Mouse (Mus musculus) T-helper 17 cell (primary cell): ENCODE measurements around the gene Ctsj.
"Not testable (repeated sequence)": the region's sequence is repeated elsewhere in the genome, so short reads cannot be mapped to it uniquely, and the experiment has no call there.

Experiments
- in situ Hi-C, 2 experiments: fragments of 300-600 bp; cut with MboI, MseI; formaldehyde crosslinking; loops; 1 replicate in 1 of 2; 2 replicates in 1 of 2; pipeline ENCODE4 v1.15.1; 2025; ENCODE audit warnings: high pct_unique_total_duplicates in 2 of 2

The Ctsj gene

DNA sequence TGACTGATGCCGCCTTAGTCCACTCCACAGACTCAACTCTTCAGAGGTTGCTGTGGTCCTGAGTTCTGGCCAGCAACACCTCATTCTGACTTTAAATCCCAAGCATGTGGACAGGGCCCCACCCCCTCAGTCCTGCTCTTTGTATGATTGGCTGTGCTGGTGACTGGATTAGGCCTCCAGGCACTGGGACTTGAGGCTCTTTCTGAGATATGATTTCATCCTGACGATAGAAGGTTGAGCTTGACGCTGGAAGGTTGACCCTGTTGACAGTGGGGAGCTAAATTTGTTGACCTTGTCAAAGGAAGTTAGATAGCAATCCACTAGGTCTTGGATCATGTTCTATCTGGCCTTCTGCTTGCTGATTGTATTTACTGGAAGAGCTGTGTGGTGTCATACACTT is at the start of gene Ctsj:
TSS of gene Ctsj (minus strand) at position 101 of the 400 bp plus-strand sequence.
- in situ Hi-C loops = loop anchor here in 1 of 2 experiments (10.0 to 25.0 kb wide), 2 partner anchors 219 to 1231 kb away; no protein-coding TSS in a partner anchor

- in situ Hi-C loops = no loop called here
Measured at GRCm38 (mm10) chr13:61040531-61040930, 34.8 kb upstream of the Ctsj start, which contains the start of gene Ctsq. Ctsq (minus strand) TSS chr13:61040631.

DNA sequence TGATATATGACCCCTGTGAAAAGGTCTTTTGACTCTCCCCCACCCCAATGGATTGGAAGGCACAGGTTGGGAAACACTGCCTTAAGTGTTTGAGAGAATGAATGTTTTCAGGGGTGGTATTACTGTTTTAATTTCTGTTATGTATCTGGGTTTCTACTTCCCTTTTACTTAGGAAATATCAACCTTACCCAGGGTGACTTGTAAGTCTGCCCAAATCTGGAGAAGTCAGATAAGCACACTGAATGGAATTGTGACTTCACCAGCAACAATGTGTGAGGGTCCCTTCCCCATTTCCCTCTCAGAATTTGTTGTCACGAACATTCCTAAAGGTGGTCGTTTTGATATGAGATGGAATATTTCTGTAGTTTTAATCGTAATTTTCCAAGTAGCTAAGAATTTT is 17.0 kb upstream of the Ctsj start:
- in situ Hi-C loops = loop anchor here in 1 of 2 experiments (10.0 to 25.0 kb wide), 2 partner anchors 1048 to 1215 kb away; no protein-coding TSS in a partner anchor

- in situ Hi-C loops = loop anchor here in 1 of 2 experiments (10.0 to 25.0 kb wide), 2 partner anchors 1047 to 1215 kb away; no protein-coding TSS in a partner anchor
Measured at GRCm38 (mm10) chr13:61021844-61022243, 16.1 kb upstream of the Ctsj start.

GRCm38 (mm10) chr13:61010171-61010570 is 4.4 kb upstream of the Ctsj start:
- in situ Hi-C loops = loop anchor here in 1 of 2 experiments (25.0 kb wide), 1 partner anchor 1227 kb away; no protein-coding TSS in a partner anchor

DNA sequence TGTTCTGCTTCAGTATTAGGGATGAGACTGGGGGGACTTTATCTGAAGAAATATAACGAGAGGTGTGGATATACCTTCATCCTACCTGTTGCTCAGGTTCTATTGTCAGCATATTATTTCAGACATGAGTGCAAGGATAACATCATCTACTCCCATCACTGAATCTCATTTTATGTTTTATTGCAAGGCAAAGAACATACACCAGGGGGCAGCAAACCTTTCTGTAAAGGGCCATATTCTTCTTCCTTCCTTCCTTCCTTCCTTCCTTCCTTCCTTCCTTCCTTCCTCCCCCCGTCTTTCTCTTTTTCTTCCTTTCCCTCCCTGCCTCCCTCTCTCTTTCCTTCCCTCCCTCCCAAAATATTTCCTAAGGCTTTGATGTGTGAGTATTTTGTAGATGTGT is 8.2 kb downstream of the Ctsj start:
- in situ Hi-C loops = loop anchor here in 1 of 2 experiments (5.0 kb wide), 1 partner anchor 245 kb away; no protein-coding TSS in a partner anchor

DNA sequence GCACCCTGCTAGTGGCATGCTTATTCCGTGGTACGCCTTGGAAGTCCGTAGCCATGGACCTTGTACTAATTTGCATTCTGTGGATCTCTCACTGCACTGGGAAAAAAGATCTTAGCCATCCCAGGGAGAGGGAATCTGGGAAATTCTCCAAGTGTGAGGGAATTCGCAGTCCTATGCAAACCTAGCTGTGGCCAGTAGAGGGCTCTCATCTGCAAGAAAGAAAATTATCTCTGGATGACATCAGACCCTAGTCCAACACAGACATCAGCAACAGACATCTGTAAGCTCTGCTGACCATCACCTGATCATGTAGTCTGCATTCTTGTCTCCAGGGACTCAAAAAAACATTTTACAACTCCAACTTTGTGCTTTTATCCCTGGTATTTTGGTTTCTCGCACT is 18.8 kb downstream of the Ctsj start:
- in situ Hi-C loops = not testable (repeated sequence)

DNA sequence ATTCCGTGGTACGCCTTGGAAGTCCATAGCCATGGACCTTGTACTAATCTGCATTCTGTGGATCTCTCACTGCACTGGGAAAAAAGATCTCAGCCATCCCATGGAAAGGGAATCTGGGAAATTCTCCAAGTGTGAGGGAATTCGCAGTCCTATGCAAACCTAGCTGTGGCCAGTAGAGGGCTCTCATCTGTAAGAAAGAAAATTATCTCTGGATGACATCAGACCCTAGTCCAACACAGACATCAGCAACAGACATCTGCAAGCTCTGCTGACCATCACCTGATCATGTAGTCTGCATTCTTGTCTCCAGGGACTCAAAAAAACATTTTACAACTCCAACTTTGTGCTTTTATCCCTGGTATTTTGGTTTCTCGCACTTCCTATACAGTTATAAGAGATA is 33.4 kb downstream of the Ctsj start:
- in situ Hi-C loops = loop anchor here in 1 of 2 experiments (25.0 kb wide), 1 partner anchor 1110 kb away; no protein-coding TSS in a partner anchor

GRCm38 (mm10) chr13:60963985-60964384 is 41.8 kb downstream of the Ctsj start:
- in situ Hi-C loops = loop anchor here in 1 of 2 experiments (10.0 to 25.0 kb wide), 2 partner anchors 139 to 1102 kb away; no protein-coding TSS in a partner anchor

GRCm38 (mm10) chr13:60961706-60962105 is 44.1 kb downstream of the Ctsj start:
- in situ Hi-C loops = loop anchor here in 1 of 2 experiments (10.0 to 25.0 kb wide), 2 partner anchors 137 to 1099 kb away; no protein-coding TSS in a partner anchor
